Mouse (Mus musculus): ENCODE data around the gene Orai2.
"Not testable (repeated sequence)": the region's sequence is repeated elsewhere in the genome, so short reads cannot be mapped to it uniquely, and the experiment has no call there.

Gene Orai2

GRCm38 (mm10) chr5:136170512-136171362 lies at the start of gene Orai2:
Gene Orai2, minus strand, starts transcription at chr5:136170713.
- Histone ChIP-seq H3K27me3 (ENCODE audit: insufficient read depth, low read length) (peaks cover 15% of the 10 kb centered on the region), H3K36me3 (ENCODE audit: insufficient read depth, low read length) (no peaks in the 10 kb centered on the region), H3K9me3 (ENCODE audit: low read length) (peaks cover 13% of the 10 kb centered on the region), H3K4me1 (replicated peaks; ENCODE audit: low read depth, low read length) (peaks cover 53% of the 10 kb centered on the region), H3K4me3 (replicated peaks; ENCODE audit: low read length) (peak within 1 kb of the TSS; percentile 80)
- TF ChIP-seq CTCF (conservative IDR thresholded peaks at IDR 0.05; ENCODE audit: low read length) (no peak), POU5F1 (IDR thresholded peaks at IDR 0.05; ENCODE audit: borderline replicate concordance, low read length) (no peak), NANOG (IDR thresholded peaks at IDR 0.05; ENCODE audit: borderline replicate concordance, low read length) (no peak)

GRCm38 (mm10) chr5:136218585-136218984 lies 48.1 kb upstream of the Orai2 start:
- Histone ChIP-seq H3K27me3 (ENCODE audit: insufficient read depth, low read length) (peaks cover 19% of the 10 kb centered on the region; the same call in 1 of the 2 replicates), H3K9me3 (ENCODE audit: low read length) (peaks cover 11% of the 10 kb centered on the region), H3K4me3 (replicated peaks; ENCODE audit: low read length) (peak overlapping the region; percentile 71), H3K36me3 (ENCODE audit: insufficient read depth, low read length) (no peaks in the 10 kb centered on the region), H3K4me1 (replicated peaks; ENCODE audit: low read depth, low read length) (peaks cover 17% of the 10 kb centered on the region)
- TF ChIP-seq CTCF (conservative IDR thresholded peaks at IDR 0.05; ENCODE audit: low read length) (no peak), NANOG (IDR thresholded peaks at IDR 0.05; ENCODE audit: borderline replicate concordance, low read length) (no peak), POU5F1 (IDR thresholded peaks at IDR 0.05; ENCODE audit: borderline replicate concordance, low read length) (no peak)

GRCm38 (mm10) chr5:136217932-136218381 lies 47.4 kb upstream of the Orai2 start:
- H3K4me1 ChIP-seq (replicated peaks; ENCODE audit: low read depth, low read length), result peaks cover 17% of the 10 kb centered on the region
- no peak overlapping the region for H3K4me3 ChIP-seq (replicated peaks; ENCODE audit: low read length)
- no peaks in the 10 kb centered on the region for H3K36me3 ChIP-seq (ENCODE audit: insufficient read depth, low read length)
- H3K27me3 ChIP-seq (ENCODE audit: insufficient read depth, low read length), result peaks cover 19% of the 10 kb centered on the region; the same call in 1 of the 2 replicates
- TF ChIP-seq CTCF (conservative IDR thresholded peaks at IDR 0.05; ENCODE audit: low read length) (no peak), NANOG (IDR thresholded peaks at IDR 0.05; ENCODE audit: borderline replicate concordance, low read length) (no peak), POU5F1 (IDR thresholded peaks at IDR 0.05; ENCODE audit: borderline replicate concordance, low read length) (no peak)
- peaks cover 5% of the 10 kb centered on the region for H3K9me3 ChIP-seq (ENCODE audit: low read length)

GRCm38 (mm10) chr5:136217004-136217665 lies 46.6 kb upstream of the Orai2 start:
- peaks cover 19% of the 10 kb centered on the region; the same call in 1 of the 2 replicates for H3K27me3 ChIP-seq (ENCODE audit: insufficient read depth, low read length)
- H3K4me3 ChIP-seq (replicated peaks; ENCODE audit: low read length), result no peak overlapping the region
- no peaks in the 10 kb centered on the region for H3K36me3 ChIP-seq (ENCODE audit: insufficient read depth, low read length)
- peaks cover 10% of the 10 kb centered on the region for H3K9me3 ChIP-seq (ENCODE audit: low read length)
- TF ChIP-seq CTCF (conservative IDR thresholded peaks at IDR 0.05; ENCODE audit: low read length) (no peak), NANOG (IDR thresholded peaks at IDR 0.05; ENCODE audit: borderline replicate concordance, low read length) (no peak), POU5F1 (IDR thresholded peaks at IDR 0.05; ENCODE audit: borderline replicate concordance, low read length) (no peak)
- H3K4me1 ChIP-seq (replicated peaks; ENCODE audit: low read depth, low read length), result peaks cover 17% of the 10 kb centered on the region

GRCm38 (mm10) chr5:136215958-136216357 lies 45.4 kb upstream of the Orai2 start:
- no peak overlapping the region for H3K4me3 ChIP-seq (replicated peaks; ENCODE audit: low read length)
- H3K36me3 ChIP-seq (ENCODE audit: insufficient read depth, low read length), result no peaks in the 10 kb centered on the region
- peaks cover 19% of the 10 kb centered on the region; the same call in 1 of the 2 replicates for H3K27me3 ChIP-seq (ENCODE audit: insufficient read depth, low read length)
- TF ChIP-seq NANOG (IDR thresholded peaks at IDR 0.05; ENCODE audit: borderline replicate concordance, low read length), result no peak
- H3K9me3 ChIP-seq (ENCODE audit: low read length), result peaks cover 19% of the 10 kb centered on the region
- peaks cover 17% of the 10 kb centered on the region for H3K4me1 ChIP-seq (replicated peaks; ENCODE audit: low read depth, low read length)

- Histone ChIP-seq H3K4me3 (replicated peaks; ENCODE audit: low read length) (no peak overlapping the region), H3K27me3 (ENCODE audit: insufficient read depth, low read length) (peaks cover 18% of the 10 kb centered on the region; the same call in 1 of the 2 replicates), H3K4me1 (replicated peaks; ENCODE audit: low read depth, low read length) (peaks cover 17% of the 10 kb centered on the region), H3K9me3 (ENCODE audit: low read length) (peaks cover 25% of the 10 kb centered on the region), H3K36me3 (ENCODE audit: insufficient read depth, low read length) (no peaks in the 10 kb centered on the region)
- peak; percentile 57 for TF ChIP-seq CTCF (conservative IDR thresholded peaks at IDR 0.05; ENCODE audit: low read length)
- TF ChIP-seq NANOG (IDR thresholded peaks at IDR 0.05; ENCODE audit: borderline replicate concordance, low read length), result no peak
Observed at GRCm38 (mm10) chr5:136215211-136215610, 44.7 kb upstream of the Orai2 start.

GRCm38 (mm10) chr5:136213716-136214115 lies 43.2 kb upstream of the Orai2 start:
- Histone ChIP-seq H3K4me3 (replicated peaks; ENCODE audit: low read length) (no peak overlapping the region), H3K36me3 (ENCODE audit: insufficient read depth, low read length) (no peaks in the 10 kb centered on the region), H3K27me3 (ENCODE audit: insufficient read depth, low read length) (peaks cover 4% of the 10 kb centered on the region; the same call in 1 of the 2 replicates), H3K4me1 (replicated peaks; ENCODE audit: low read depth, low read length) (peaks cover 9% of the 10 kb centered on the region), H3K9me3 (ENCODE audit: low read length) (peaks cover 40% of the 10 kb centered on the region)
- TF ChIP-seq CTCF (conservative IDR thresholded peaks at IDR 0.05; ENCODE audit: low read length), result no peak
- no peak for TF ChIP-seq NANOG (IDR thresholded peaks at IDR 0.05; ENCODE audit: borderline replicate concordance, low read length)
- no peak for TF ChIP-seq POU5F1 (IDR thresholded peaks at IDR 0.05; ENCODE audit: borderline replicate concordance, low read length)

GRCm38 (mm10) chr5:136212716-136213115 lies 42.2 kb upstream of the Orai2 start:
- Histone ChIP-seq H3K4me1 (replicated peaks; ENCODE audit: low read depth, low read length) (no peaks in the 10 kb centered on the region; the same call in 1 of the 2 replicates), H3K9me3 (ENCODE audit: low read length) (peaks cover 45% of the 10 kb centered on the region), H3K4me3 (replicated peaks; ENCODE audit: low read length) (no peak overlapping the region), H3K36me3 (ENCODE audit: insufficient read depth, low read length) (no peaks in the 10 kb centered on the region), H3K27me3 (ENCODE audit: insufficient read depth, low read length) (peaks cover 2% of the 10 kb centered on the region; the same call in 1 of the 2 replicates)
- TF ChIP-seq CTCF (conservative IDR thresholded peaks at IDR 0.05; ENCODE audit: low read length) (no peak), NANOG (IDR thresholded peaks at IDR 0.05; ENCODE audit: borderline replicate concordance, low read length) (no peak)

GRCm38 (mm10) chr5:136211341-136212102 lies 41.0 kb upstream of the Orai2 start:
- H3K27me3 ChIP-seq (ENCODE audit: insufficient read depth, low read length); H3K4me1 ChIP-seq (replicated peaks; ENCODE audit: low read depth, low read length); H3K36me3 ChIP-seq (ENCODE audit: insufficient read depth, low read length); H3K4me3 ChIP-seq (replicated peaks; ENCODE audit: low read length): not testable (repeated sequence)
- peaks cover 47% of the 10 kb centered on the region for H3K9me3 ChIP-seq (ENCODE audit: low read length)
